Mouse (Mus musculus) forebrain, postnatal 0 days (tissue): ENCODE data around the gene Plxna2. TPM values are rescaled to one million over a fixed set of nuclear protein-coding genes. Genes with fewer than 3 reads are reported as not detected.

ENCODE experiments used
- ATAC-seq: fragments of 200-750 bp; cut with Nextera tagmentation; 2 replicates; pipeline ENCODE4 v1.8.0; 2017; ENCODE audit warnings: mild to moderate bottlenecking, moderate library complexity
- DNase-seq: peaks from one replicate; pipeline ENCODE4 v3.0.0-alpha.2; 2015
- H3K27ac ChIP-seq: fragments of 300-500 bp; sonication (generic); 2 replicates; pipeline ENCODE4 v1.5.1; 2014; ENCODE audit warnings: low read depth, mild to moderate bottlenecking, antibody characterized with exemption, low read length, moderate library complexity, mixed read lengths
- H3K27me3 ChIP-seq: fragments of 300-500 bp; sonication (generic); 2 replicates; pipeline ENCODE4 v1.6.1; 2014; ENCODE audit warnings: mild to moderate bottlenecking, low read length, mixed read lengths; ENCODE audit not compliant: insufficient read depth
- H3K36me3 ChIP-seq: fragments of 300-500 bp; sonication (generic); 2 replicates; pipeline ENCODE4 v1.6.1; 2014; ENCODE audit warnings: mild to moderate bottlenecking, moderate library complexity; ENCODE audit not compliant: insufficient read depth
- H3K4me1 ChIP-seq: fragments of 300-500 bp; sonication (generic); 2 replicates; pipeline ENCODE4 v1.6.1; 2014; ENCODE audit warnings: antibody characterized with exemption; ENCODE audit not compliant: insufficient read depth
- H3K4me2 ChIP-seq: fragments of 300-500 bp; sonication (generic); 2 replicates; pipeline ENCODE4 v1.6.1; 2014; ENCODE audit warnings: low read depth, mild to moderate bottlenecking, moderate library complexity
- H3K4me3 ChIP-seq: fragments of 300-500 bp; sonication (generic); 2 replicates; pipeline ENCODE4 v1.5.1; 2014; ENCODE audit warnings: low read depth, low read length, mixed read lengths
- H3K9ac ChIP-seq: fragments of 300-500 bp; sonication (generic); 2 replicates; pipeline ENCODE4 v1.6.1; 2014; ENCODE audit warnings: mild to moderate bottlenecking
- H3K9me3 ChIP-seq: fragments of 300-500 bp; sonication (generic); 2 replicates; pipeline ENCODE4 v1.6.1; 2016; ENCODE audit warnings: low read length
- CTCF ChIP-seq: sonication (generic); IDR thresholded peaks from 2 replicates; pipeline ENCODE4 v1.5.1; 2016; ENCODE audit warnings: antibody characterized with exemption, control low read depth, low read depth
- WGBS: fragments of 180-500 bp; shearing (Covaris S2); extraction: QIAGEN DNeasy Blood & Tissue Kit; methylation state at CpG from one replicate; pipeline ENCODE4 v1.1.7; 2014; 5-methylcytosine and 5-hydroxymethylcytosine counted together
- polyA plus RNA-seq: library from polyadenylated mRNA; unstranded; fragments of >200 nt; fragmentation: Nextera tagmentation; extraction: Ambion mirVana; gene quantifications from 2 replicates; pipeline ENCODE4 v1.2.1, GENCODE M21; 2015
- total RNA-seq: library from RNA; depleted of rRNA; stranded (reverse); fragments of >200 nt; gene quantifications from 2 replicates; pipeline ENCODE4 v1.2.3, GENCODE M21; 2014

The Plxna2 gene
- total and polyA plus RNA-seq, 2 experiments from 2014 or later = 18.6 to 83.6 TPM

DNA sequence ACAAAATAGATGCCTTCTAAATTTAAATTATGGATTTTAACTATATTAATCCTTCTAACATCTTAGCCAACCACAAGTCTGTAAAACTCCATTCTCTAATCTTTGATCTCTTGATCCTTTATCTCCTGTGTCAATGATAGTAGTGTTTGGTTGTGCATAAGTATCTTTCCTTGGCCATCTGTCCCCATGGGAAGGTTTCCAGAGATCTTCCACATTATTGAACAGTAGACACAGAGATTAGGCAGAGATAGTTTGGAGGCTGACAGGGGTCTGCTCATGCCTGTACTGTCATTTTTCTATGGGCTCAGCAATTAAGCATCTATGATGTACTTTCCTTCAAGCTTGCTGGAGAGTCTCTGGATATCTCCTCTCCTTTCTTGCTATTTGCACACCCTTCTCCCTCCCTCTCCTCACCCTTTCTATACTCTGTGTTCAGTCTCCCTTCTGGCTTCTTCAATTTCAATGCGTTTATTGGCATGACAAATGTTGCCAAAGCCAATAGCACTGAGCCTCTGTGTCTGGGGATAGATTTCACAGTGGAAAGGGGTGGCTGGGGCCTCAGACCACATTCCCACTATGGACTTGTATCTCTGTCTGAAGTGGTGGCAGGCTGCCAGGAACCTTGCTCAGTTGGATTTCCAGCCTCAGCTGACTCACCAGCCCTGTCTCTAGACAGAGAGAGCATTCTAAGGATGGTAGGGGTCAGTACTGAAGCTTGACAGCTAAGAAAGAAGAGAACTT, 29.1 kb upstream of the Plxna2 start:
- Histone ChIP-seq H3K4me3 (no peak overlapping the region), H3K27me3 (no peaks in the 10 kb centered on the region), H3K4me2 (no peak overlapping the region), H3K27ac (0 out of 2 replicates have a peak overlapping the region, but pooled peaks have one; percentile 40), H3K36me3 (no peaks in the 10 kb centered on the region), H3K4me1 (no peaks in the 10 kb centered on the region), H3K9ac (no peak overlapping the region), H3K9me3 (no peaks in the 10 kb centered on the region)
- 39% methylated on average over 1 of the region's 1 CpGs for WGBS
- no peak for TF ChIP-seq CTCF
- DNase-seq = no peak
- ATAC-seq = no peak

DNA sequence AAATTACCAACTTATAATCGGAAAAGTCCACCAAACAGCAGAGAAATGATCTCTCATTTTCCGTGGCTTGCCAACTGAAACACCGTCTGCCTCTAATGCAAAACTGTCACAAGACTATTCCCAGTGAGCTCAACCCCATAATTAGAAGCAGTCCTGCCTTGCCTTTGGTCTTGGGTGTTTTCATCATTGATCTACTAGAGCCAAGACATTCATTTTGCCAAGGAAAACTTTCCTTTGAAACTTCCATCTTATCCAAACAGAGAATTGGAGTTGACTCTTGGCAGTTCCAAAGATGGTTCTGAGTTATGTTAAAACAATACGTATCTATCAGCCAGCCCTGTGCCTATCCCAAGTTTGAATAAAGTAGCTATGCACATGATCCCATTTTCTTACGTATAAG, 24.9 kb upstream of the Plxna2 start:
- Histone ChIP-seq H3K4me3 (no peak overlapping the region), H3K4me1 (no peaks in the 10 kb centered on the region), H3K36me3 (no peaks in the 10 kb centered on the region), H3K9me3 (no peaks in the 10 kb centered on the region), H3K4me2 (no peak overlapping the region), H3K9ac (no peak overlapping the region), H3K27me3 (no peaks in the 10 kb centered on the region), H3K27ac (no peak overlapping the region)
- ATAC-seq (no peak), DNase-seq (no peak)
- 73% methylated on average over 5 of the region's 5 CpGs for WGBS
- no peak for TF ChIP-seq CTCF

DNA sequence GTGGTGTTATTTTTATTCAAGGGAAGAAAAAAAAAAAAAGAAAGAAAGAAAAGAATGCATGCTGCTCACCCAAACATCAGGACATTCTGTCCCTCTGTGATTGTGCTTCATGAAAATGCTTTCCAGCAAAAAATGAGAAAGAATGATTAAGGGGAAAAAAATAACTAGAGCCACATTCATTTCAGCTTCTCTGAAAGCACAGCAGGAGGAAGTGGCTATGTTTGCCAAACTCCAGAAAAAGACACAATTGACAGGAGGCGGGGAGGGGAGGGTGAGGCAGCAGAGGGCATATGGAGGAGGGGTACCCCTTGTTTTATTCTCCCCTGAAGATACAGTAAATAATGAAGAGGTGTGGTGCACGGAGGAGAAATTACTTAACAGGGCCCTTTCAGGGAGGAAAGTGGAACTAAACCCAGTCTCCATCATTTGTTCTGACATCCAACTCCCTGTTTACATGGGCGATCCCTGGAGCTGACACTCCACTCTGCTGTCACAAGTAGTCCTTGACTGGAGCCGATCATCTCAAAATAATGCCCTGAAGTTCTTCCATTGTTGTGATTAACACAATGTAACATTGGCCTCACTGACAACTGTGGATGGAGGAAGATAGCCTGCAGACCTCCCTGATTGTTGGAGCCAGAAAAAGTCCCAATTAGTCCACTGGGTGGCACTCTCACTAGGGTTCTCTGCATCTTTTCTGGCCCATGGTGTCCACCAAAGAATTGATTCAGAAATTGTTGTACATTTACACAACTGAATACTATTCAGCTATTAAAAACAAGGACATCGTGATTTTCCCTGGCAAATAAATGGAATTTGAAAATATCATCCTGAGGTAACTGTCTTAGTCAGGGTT, 10.4 kb upstream of the Plxna2 start:
- ATAC-seq (no peak), DNase-seq (no peak)
- no peak overlapping the region for H3K27ac ChIP-seq
- no peaks in the 10 kb centered on the region for H3K27me3 ChIP-seq
- no peak overlapping the region for H3K4me2 ChIP-seq
- H3K9ac ChIP-seq = no peak overlapping the region
- 50% methylated on average over 5 of the region's 5 CpGs for whole genome bisulfite sequencing
- H3K4me1 ChIP-seq = peaks cover 7% of the 10 kb centered on the region; the same call in 1 of the 2 replicates
- no peaks in the 10 kb centered on the region for H3K36me3 ChIP-seq
- TF ChIP-seq CTCF = peak; percentile 42
- H3K9me3 ChIP-seq = no peaks in the 10 kb centered on the region
- H3K4me3 ChIP-seq = no peak overlapping the region

DNA sequence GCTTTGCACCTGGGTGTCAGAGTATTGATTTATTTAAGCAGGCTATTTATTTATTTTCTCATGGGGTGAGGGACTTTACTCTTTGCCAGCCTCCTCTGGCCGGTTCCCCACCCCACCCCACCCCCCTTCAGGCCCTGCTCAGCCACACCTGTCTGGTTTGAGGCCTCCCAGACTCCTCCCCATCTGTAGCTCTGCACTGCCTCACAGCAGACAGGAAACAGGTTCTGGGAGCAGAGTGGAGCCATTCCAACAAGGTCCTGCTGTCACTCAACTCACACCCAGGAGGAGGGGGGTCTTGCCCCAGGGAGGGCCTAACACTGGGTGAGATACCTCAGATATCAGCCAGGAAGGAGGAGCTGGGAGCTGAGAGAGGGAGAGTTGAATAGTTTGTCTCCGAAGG, 7.5 kb upstream of the Plxna2 start:
- Histone ChIP-seq H3K4me3 (no peak overlapping the region), H3K4me2 (no peak overlapping the region), H3K4me1 (peaks cover 13% of the 10 kb centered on the region), H3K9ac (no peak overlapping the region), H3K27me3 (no peaks in the 10 kb centered on the region), H3K27ac (no peak overlapping the region), H3K36me3 (no peaks in the 10 kb centered on the region), H3K9me3 (no peaks in the 10 kb centered on the region)
- TF ChIP-seq CTCF = no peak
- 0 out of 2 replicates have a peak, but pooled peaks have one; percentile 36 for ATAC-seq
- DNase-seq = no peak
- WGBS = 3% methylated on average over 2 of the region's 2 CpGs

DNA sequence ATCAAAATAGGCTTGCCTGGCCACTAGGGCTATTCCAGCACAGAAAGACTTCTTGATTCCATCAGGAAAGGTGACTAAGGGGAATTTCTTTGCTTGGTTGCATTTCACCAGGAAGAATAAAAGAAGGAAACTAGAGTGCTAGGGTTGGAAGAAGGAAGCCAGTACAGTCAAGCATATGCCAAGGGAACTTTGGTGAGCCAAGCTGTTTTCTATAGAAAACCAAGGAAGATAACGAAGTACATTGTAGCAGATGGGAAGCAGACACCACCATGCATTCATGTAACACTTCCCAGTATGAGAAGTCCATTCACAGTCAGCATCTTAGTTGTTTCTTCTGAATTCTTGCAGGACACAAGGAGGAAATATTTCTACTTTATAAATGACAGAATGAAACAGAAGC, 5.4 kb upstream of the Plxna2 start:
- no peak for TF ChIP-seq CTCF
- WGBS = 47% methylated on average over 1 of the region's 1 CpGs
- Histone ChIP-seq H3K27ac (no peak overlapping the region), H3K4me3 (no peak overlapping the region), H3K36me3 (no peaks in the 10 kb centered on the region), H3K9ac (no peak overlapping the region), H3K4me2 (no peak overlapping the region), H3K9me3 (no peaks in the 10 kb centered on the region), H3K4me1 (peaks cover 7% of the 10 kb centered on the region; the same call in 1 of the 2 replicates), H3K27me3 (no peaks in the 10 kb centered on the region)
- ATAC-seq = no peak
- no peak for DNase-seq

DNA sequence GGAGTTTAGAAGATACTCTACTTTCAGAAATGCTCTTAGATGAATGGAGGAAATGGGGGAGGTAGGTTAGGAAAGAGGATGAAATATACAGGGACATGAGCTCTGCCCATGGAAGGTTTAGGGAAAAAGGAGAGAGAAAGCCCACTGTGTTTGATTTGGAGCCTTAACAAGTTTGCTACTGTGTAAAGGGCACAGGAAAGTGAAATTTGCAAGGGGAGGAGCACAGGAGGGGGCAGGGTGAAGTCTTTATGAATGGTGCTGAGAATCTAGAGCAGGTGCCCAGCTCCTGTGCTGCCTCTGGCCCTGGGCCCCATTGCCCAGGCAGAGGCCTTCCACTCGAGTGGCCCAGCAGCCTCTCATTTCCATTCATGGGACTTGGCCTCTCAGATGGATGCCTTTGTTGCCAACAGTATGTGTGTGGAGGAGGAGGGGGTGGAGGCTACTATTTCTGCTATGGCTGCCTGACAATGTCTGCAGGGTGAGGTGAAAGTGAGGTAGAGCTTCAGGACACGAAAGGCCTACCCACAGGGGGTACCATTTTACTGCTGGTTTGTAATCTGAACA, 4.7 kb upstream of the Plxna2 start:
- ATAC-seq = peak; percentile 55
- H3K36me3 ChIP-seq = no peaks in the 10 kb centered on the region
- no peak overlapping the region for H3K4me2 ChIP-seq
- H3K9me3 ChIP-seq = no peaks in the 10 kb centered on the region
- no peaks in the 10 kb centered on the region for H3K27me3 ChIP-seq
- no peak for TF ChIP-seq CTCF
- no peak overlapping the region for H3K4me3 ChIP-seq
- DNase-seq = no peak
- H3K9ac ChIP-seq = no peak overlapping the region
- H3K4me1 ChIP-seq = peaks cover 6% of the 10 kb centered on the region; the same call in 1 of the 2 replicates
- 12% methylated on average over 2 of the region's 2 CpGs for WGBS
- peak overlapping the region; percentile 50 for H3K27ac ChIP-seq
